Mouse (Mus musculus) hindbrain, embryonic 12.5 days (tissue): Measurements from ENCODE around the gene Mov10l1. TPM values are rescaled to one million over a fixed set of nuclear protein-coding genes. Genes with fewer than 3 reads are reported as not detected.

Experiments
- polyA plus RNA-seq: library from polyadenylated mRNA; unstranded; fragments of >200 nt; fragmentation: Nextera tagmentation; extraction: Ambion mirVana; gene quantifications from 2 replicates; pipeline ENCODE4 v1.2.1, GENCODE M21; 2016

Mov10l1 gene
- polyA plus RNA-seq, 1 experiment from 2014 or later = not detected

Other genes with a start within 250 kb of the Mov10l1 start
- 26.9 and 28.2 TPM in 2 replicates for gene Brd1, start 248.7 kb upstream of the Mov10l1 start, polyA plus RNA-seq
- gene Zbed4, start 231.2 kb upstream of the Mov10l1 start, polyA plus RNA-seq = 37.1 and 37.3 TPM in 2 replicates
- 9.1 and 9.9 TPM in 2 replicates for gene Alg12, start 163.6 kb upstream of the Mov10l1 start, polyA plus RNA-seq
- 65.2 and 74.8 TPM in 2 replicates for gene Creld2, start 163.3 kb upstream of the Mov10l1 start, polyA plus RNA-seq
- 45.3 and 48.0 TPM in 2 replicates for gene Pim3, start 120.7 kb upstream of the Mov10l1 start, polyA plus RNA-seq
- not detected in 2 replicates for gene Ttll8, start 28.5 kb upstream of the Mov10l1 start, polyA plus RNA-seq
- 4.7 and 6.2 TPM in 2 replicates for gene Mlc1, start 3.9 kb upstream of the Mov10l1 start, polyA plus RNA-seq
- gene Panx2, start 76.8 kb downstream of the Mov10l1 start, polyA plus RNA-seq = 2.0 and 2.1 TPM in 2 replicates
- gene Trabd, start 92.2 kb downstream of the Mov10l1 start, polyA plus RNA-seq = 43.2 and 48.4 TPM in 2 replicates
- gene Selenoo, start 106.2 kb downstream of the Mov10l1 start, polyA plus RNA-seq = 23.9 and 24.8 TPM in 2 replicates
- 22.3 and 22.8 TPM in 2 replicates for gene Tubgcp6, start 140.2 kb downstream of the Mov10l1 start, polyA plus RNA-seq
- gene Hdac10, start 145.8 kb downstream of the Mov10l1 start, polyA plus RNA-seq = 18.8 and 22.0 TPM in 2 replicates
- gene Mapk12, start 157.8 kb downstream of the Mov10l1 start, polyA plus RNA-seq = 10.0 and 11.4 TPM in 2 replicates
- gene Mapk11, start 166.7 kb downstream of the Mov10l1 start, polyA plus RNA-seq = 39.0 and 41.9 TPM in 2 replicates
- 167 and 169 TPM in 2 replicates for gene Plxnb2, start 197.9 kb downstream of the Mov10l1 start, polyA plus RNA-seq
- 54.6 and 57.7 TPM in 2 replicates for gene Dennd6b, start 213.6 kb downstream of the Mov10l1 start, polyA plus RNA-seq
- 62.3 and 65.2 TPM in 2 replicates for gene Ppp6r2, start 228.6 kb downstream of the Mov10l1 start, polyA plus RNA-seq